Mouse (Mus musculus) limb, embryonic 14.5 days (tissue): ENCODE data around the gene 1810037I17Rik. TPM values are rescaled to one million over a fixed set of nuclear protein-coding genes. Genes with fewer than 3 reads are reported as not detected.

ENCODE experiments used
- ATAC-seq: fragments of 200-750 bp; cut with Nextera tagmentation; 2 replicates; pipeline ENCODE4 v1.8.0; 2017; ENCODE audit warnings: low read depth, moderate number of reproducible peaks, moderate TSS enrichment; ENCODE audit not compliant: low FRiP score
- DNase-seq: peaks from one replicate; pipeline ENCODE4 v3.0.0-alpha.2; 2015; ENCODE audit warnings: low spot score
- H3K27ac ChIP-seq: fragments of 300-500 bp; sonication (generic); replicated peaks from 2 replicates; pipeline ENCODE4 v1.5.1; 2014; ENCODE audit warnings: low read depth, mild to moderate bottlenecking, low read length, moderate library complexity, mixed read lengths
- H3K27me3 ChIP-seq: fragments of 300-500 bp; sonication (generic); 2 replicates; pipeline ENCODE4 v1.6.1; 2014; ENCODE audit warnings: low read length, mixed read lengths; ENCODE audit not compliant: control insufficient read depth, insufficient read depth
- H3K36me3 ChIP-seq: fragments of 300-500 bp; sonication (generic); 2 replicates; pipeline ENCODE4 v1.6.1; 2014; ENCODE audit warnings: mild to moderate bottlenecking, low read length, moderate library complexity, mixed read lengths; ENCODE audit not compliant: control insufficient read depth, insufficient read depth
- H3K4me1 ChIP-seq: fragments of 300-500 bp; sonication (generic); 2 replicates; pipeline ENCODE4 v1.6.1; 2014; ENCODE audit warnings: antibody characterized with exemption, low read length, mixed read lengths; ENCODE audit not compliant: control insufficient read depth, insufficient read depth
- H3K4me2 ChIP-seq: fragments of 300-500 bp; sonication (generic); replicated peaks from 2 replicates; pipeline ENCODE4 v1.6.1; 2014; ENCODE audit warnings: low read depth, mild to moderate bottlenecking, low read length, moderate library complexity; ENCODE audit not compliant: severe bottlenecking
- H3K4me3 ChIP-seq: fragments of 300-500 bp; sonication (generic); replicated peaks from 2 replicates; pipeline ENCODE4 v1.5.1; 2014; ENCODE audit warnings: low read length
- H3K9ac ChIP-seq: fragments of 300-500 bp; sonication (generic); 2 replicates; pipeline ENCODE4 v1.6.1; 2014; ENCODE audit warnings: mild to moderate bottlenecking, low read depth, low read length, moderate library complexity; ENCODE audit not compliant: severe bottlenecking
- H3K9me3 ChIP-seq: fragments of 300-500 bp; sonication (generic); 2 replicates; pipeline ENCODE4 v1.6.1; 2016; ENCODE audit warnings: low read length; ENCODE audit not compliant: control insufficient read depth
- POLR2A ChIP-seq: fragments of 200-500 bp; IDR thresholded peaks from 2 replicates; pipeline ENCODE4 v1.8.0; 2012; ENCODE audit warnings: inconsistent platforms, mild to moderate bottlenecking, moderate library complexity, borderline replicate concordance; ENCODE audit not compliant: insufficient read depth, insufficient read length; ENCODE audit errors: extremely low read depth
- WGBS: fragments of 180-500 bp; shearing (Covaris S2); extraction: QIAGEN DNeasy Blood & Tissue Kit; methylation state at CpG from one replicate; pipeline ENCODE4 v1.1.7; 2014; 5-methylcytosine and 5-hydroxymethylcytosine counted together
- polyA plus RNA-seq, 2 experiments: library from polyadenylated mRNA; depleted of rRNA in 1 of 2; stranded (reverse) in 1 of 2; unstranded in 1 of 2; fragments of >200 nt; fragmentation: Nextera tagmentation in 1 of 2; extraction: Ambion mirVana in 1 of 2; gene quantifications; 2 replicates each; pipeline versions ENCODE4 v1.2.1 to v1.2.3; 2012 to 2014

Gene 1810037I17Rik
- polyA plus RNA-seq, 2 experiments = 48.0 to 97.7 TPM

GRCm38 (mm10) chr3:122972126-122972822 is 48.3 kb downstream of the 1810037I17Rik start:
- Histone ChIP-seq H3K27ac (no peak overlapping the region), H3K4me1 (no peaks in the 10 kb centered on the region), H3K4me2 (no peak overlapping the region), H3K9me3 (no peaks in the 10 kb centered on the region), H3K4me3 (no peak overlapping the region), H3K36me3 (0 out of 2 replicates have a peak, but pooled peaks cover 1% of the 10 kb centered on the region), H3K9ac (no peak overlapping the region), H3K27me3 (no peaks in the 10 kb centered on the region)
- TF ChIP-seq POLR2A = no peak
- 35% methylated on average over 3 of the region's 3 CpGs for WGBS
- DNase-seq (no peak), ATAC-seq (no peak)

GRCm38 (mm10) chr3:122974833-122975232 is 50.8 kb downstream of the 1810037I17Rik start:
- Histone ChIP-seq H3K4me3 (no peak overlapping the region), H3K4me1 (no peaks in the 10 kb centered on the region), H3K9ac (no peak overlapping the region), H3K4me2 (no peak overlapping the region), H3K27me3 (no peaks in the 10 kb centered on the region), H3K27ac (no peak overlapping the region), H3K36me3 (no peaks in the 10 kb centered on the region; the same call in 1 of the 2 replicates), H3K9me3 (no peaks in the 10 kb centered on the region)
- 89% methylated on average over 3 of the region's 3 CpGs for WGBS
- TF ChIP-seq POLR2A = no peak
- ATAC-seq (no peak), DNase-seq (no peak)

- no peak overlapping the region for H3K4me2 ChIP-seq
- WGBS = 84% methylated on average over 4 of the region's 4 CpGs
- no peaks in the 10 kb centered on the region for H3K4me1 ChIP-seq
- no peaks in the 10 kb centered on the region for H3K27me3 ChIP-seq
- H3K4me3 ChIP-seq = no peak overlapping the region
- no peaks in the 10 kb centered on the region for H3K9me3 ChIP-seq
- H3K9ac ChIP-seq = no peak overlapping the region
- H3K36me3 ChIP-seq = no peaks in the 10 kb centered on the region; the same call in 1 of the 2 replicates
- TF ChIP-seq POLR2A = no peak
- DNase-seq (no peak), ATAC-seq (no peak)
- no peak overlapping the region for H3K27ac ChIP-seq
Observed at GRCm38 (mm10) chr3:122975363-122975762, 51.4 kb downstream of the 1810037I17Rik start.

Other genes with a start within 250 kb of the 1810037I17Rik start
- 5.8 and 6.2 TPM in 2 replicates for gene Pde5a, start 195.3 kb upstream of the 1810037I17Rik start, polyA plus RNA-seq (2012; rRNA removed)
- gene Pde5a, start 195.3 kb upstream of the 1810037I17Rik start, polyA plus RNA-seq (2014; fragmentation: Nextera tagmentation; extraction: Ambion mirVana) = 4.9 and 5.0 TPM in 2 replicates
- gene Fabp2, start 29.1 kb upstream of the 1810037I17Rik start, polyA plus RNA-seq (2012; rRNA removed) = not detected in 2 replicates
- not detected in 2 replicates for gene Fabp2, start 29.1 kb upstream of the 1810037I17Rik start, polyA plus RNA-seq (2014; fragmentation: Nextera tagmentation; extraction: Ambion mirVana)
- not detected in 2 replicates for gene Gm10959, start 4.8 kb upstream of the 1810037I17Rik start, polyA plus RNA-seq (2012; rRNA removed)
- not detected in 2 replicates for gene Gm10959, start 4.8 kb upstream of the 1810037I17Rik start, polyA plus RNA-seq (2014; fragmentation: Nextera tagmentation; extraction: Ambion mirVana)
- gene Usp53, start 60.3 kb downstream of the 1810037I17Rik start, polyA plus RNA-seq (2012; rRNA removed) = 2.4 and 2.8 TPM in 2 replicates
- 7.9 and 8.1 TPM in 2 replicates for gene Usp53, start 60.3 kb downstream of the 1810037I17Rik start, polyA plus RNA-seq (2014; fragmentation: Nextera tagmentation; extraction: Ambion mirVana)
- gene Myoz2, start 110.8 kb downstream of the 1810037I17Rik start, polyA plus RNA-seq (2012; rRNA removed) = 13.9 and 20.2 TPM in 2 replicates
- 20.2 and 34.6 TPM in 2 replicates for gene Myoz2, start 110.8 kb downstream of the 1810037I17Rik start, polyA plus RNA-seq (2014; fragmentation: Nextera tagmentation; extraction: Ambion mirVana)